Mouse (Mus musculus): Measurements from ENCODE around the gene Pip5k1c.

Pip5k1c gene

GRCm38 (mm10) chr10:81346453-81347067, 53.8 kb downstream of the Pip5k1c start:
- peak; percentile 56 for DNase-seq (ENCODE audit: low read depth, low spot score)

GRCm38 (mm10) chr10:81349146-81349545, 56.4 kb downstream of the Pip5k1c start:
- peak; percentile 53 for DNase-seq (ENCODE audit: low read depth, low spot score)

GRCm38 (mm10) chr10:81349961-81350350, 57.2 kb downstream of the Pip5k1c start:
- DNase-seq (ENCODE audit: low read depth, low spot score) = no peak

GRCm38 (mm10) chr10:81350351-81351063, 57.7 kb downstream of the Pip5k1c start, which contains the start of gene Hmg20b:
Gene Hmg20b (minus strand): TSS chr10:81350480.
- peak; percentile 100 for DNase-seq (ENCODE audit: low read depth, low spot score)

GRCm38 (mm10) chr10:81351678-81352291, 59.0 kb downstream of the Pip5k1c start:
- DNase-seq (ENCODE audit: low read depth, low spot score) = peak; percentile 83

- DNase-seq (ENCODE audit: low read depth, low spot score) = no peak
Observed at GRCm38 (mm10) chr10:81354738-81355477, 62.1 kb downstream of the Pip5k1c start.

- no peak for DNase-seq (ENCODE audit: low read depth, low spot score)
Observed at GRCm38 (mm10) chr10:81355533-81355932, 62.8 kb downstream of the Pip5k1c start.

- DNase-seq (ENCODE audit: low read depth, low spot score) = no peak
Observed at GRCm38 (mm10) chr10:81356352-81356990, 63.7 kb downstream of the Pip5k1c start.

- peak; percentile 95 for DNase-seq (ENCODE audit: low read depth, low spot score)
Observed at GRCm38 (mm10) chr10:81356991-81357844, 64.5 kb downstream of the Pip5k1c start, which contains the start of gene Mfsd12. Gene Mfsd12 (plus strand): TSS chr10:81357491.

- DNase-seq (ENCODE audit: low read depth, low spot score) = no peak
Observed at GRCm38 (mm10) chr10:81358209-81358608, 65.4 kb downstream of the Pip5k1c start.

GRCm38 (mm10) chr10:81358841-81359240, 66.1 kb downstream of the Pip5k1c start:
- DNase-seq (ENCODE audit: low read depth, low spot score) = no peak

GRCm38 (mm10) chr10:81360721-81361120, 68.0 kb downstream of the Pip5k1c start:
- DNase-seq (ENCODE audit: low read depth, low spot score) = no peak

GRCm38 (mm10) chr10:81362336-81362949, 69.7 kb downstream of the Pip5k1c start:
- no peak for DNase-seq (ENCODE audit: low read depth, low spot score)

- no peak for DNase-seq (ENCODE audit: low read depth, low spot score)
Observed at GRCm38 (mm10) chr10:81363436-81364346, 70.9 kb downstream of the Pip5k1c start.

- no peak for DNase-seq (ENCODE audit: low read depth, low spot score)
Observed at GRCm38 (mm10) chr10:81364666-81365065, 71.9 kb downstream of the Pip5k1c start.

GRCm38 (mm10) chr10:81365073-81365472, 72.3 kb downstream of the Pip5k1c start:
- no peak for DNase-seq (ENCODE audit: low read depth, low spot score)

- no peak for DNase-seq (ENCODE audit: low read depth, low spot score)
Observed at GRCm38 (mm10) chr10:81365672-81366476, 73.1 kb downstream of the Pip5k1c start, which contains the start of gene 4930404N11Rik. Gene 4930404N11Rik (minus strand): TSS chr10:81365816.
